Mouse (Mus musculus): ENCODE data around the gene Ppat. TPM values are rescaled to one million over a fixed set of nuclear protein-coding genes. Genes with fewer than 3 reads are reported as not detected.
"Not testable (repeated sequence)": the region's sequence is repeated elsewhere in the genome, so short reads cannot be mapped to it uniquely, and the experiment has no call there.

Ppat gene
- polyA plus RNA-seq, 1 experiment, result 0.49 TPM

- peaks cover 28% of the 10 kb centered on the region for H3K36me3 ChIP-seq (ENCODE audit: control insufficient read depth)
- H3K27me3 ChIP-seq (ENCODE audit: control insufficient read depth), result no peaks in the 10 kb centered on the region
- no peaks in the 10 kb centered on the region for H3K9me3 ChIP-seq (ENCODE audit: control insufficient read depth, low read length)
- peaks cover 24% of the 10 kb centered on the region for H3K4me1 ChIP-seq (ENCODE audit: control insufficient read depth)
- TF ChIP-seq GATA1 (IDR thresholded peaks at IDR 0.05; ENCODE audit: low read length), result no peak
- no peak for TF ChIP-seq TAL1 (IDR thresholded peaks at IDR 0.05; ENCODE audit: low read length)
- no peak overlapping the region for H3K4me3 ChIP-seq (replicated peaks)
Measured at GRCm38 (mm10) chr5:76939717-76940116, 11.7 kb downstream of the Ppat start.

GRCm38 (mm10) chr5:76929180-76929877 is 22.0 kb downstream of the Ppat start:
- Histone ChIP-seq H3K4me3 (replicated peaks) (no peak overlapping the region), H3K27me3 (ENCODE audit: control insufficient read depth) (no peaks in the 10 kb centered on the region), H3K4me1 (ENCODE audit: control insufficient read depth) (peaks cover 16% of the 10 kb centered on the region), H3K36me3 (ENCODE audit: control insufficient read depth) (peaks cover 43% of the 10 kb centered on the region), H3K9me3 (ENCODE audit: control insufficient read depth, low read length) (no peaks in the 10 kb centered on the region)
- TF ChIP-seq GATA1 (IDR thresholded peaks at IDR 0.05; ENCODE audit: low read length) (no peak), TAL1 (IDR thresholded peaks at IDR 0.05; ENCODE audit: low read length) (no peak)

GRCm38 (mm10) chr5:76928124-76928832 is 23.1 kb downstream of the Ppat start:
- Histone ChIP-seq H3K27me3 (ENCODE audit: control insufficient read depth) (no peaks in the 10 kb centered on the region), H3K4me3 (replicated peaks) (no peak overlapping the region), H3K9me3 (ENCODE audit: control insufficient read depth, low read length) (no peaks in the 10 kb centered on the region), H3K36me3 (ENCODE audit: control insufficient read depth) (peaks cover 53% of the 10 kb centered on the region), H3K4me1 (ENCODE audit: control insufficient read depth) (peaks cover 16% of the 10 kb centered on the region)
- TF ChIP-seq GATA1 (IDR thresholded peaks at IDR 0.05; ENCODE audit: low read length), result no peak
- TF ChIP-seq TAL1 (IDR thresholded peaks at IDR 0.05; ENCODE audit: low read length), result no peak

GRCm38 (mm10) chr5:76924296-76924695 is 27.1 kb downstream of the Ppat start:
- H3K4me3 ChIP-seq (replicated peaks), result no peak overlapping the region
- H3K36me3 ChIP-seq (ENCODE audit: control insufficient read depth), result peaks cover 88% of the 10 kb centered on the region
- no peaks in the 10 kb centered on the region for H3K9me3 ChIP-seq (ENCODE audit: control insufficient read depth, low read length)
- TF ChIP-seq GATA1 (IDR thresholded peaks at IDR 0.05; ENCODE audit: low read length), result no peak
- no peak for TF ChIP-seq TAL1 (IDR thresholded peaks at IDR 0.05; ENCODE audit: low read length)
- H3K27me3 ChIP-seq (ENCODE audit: control insufficient read depth), result no peaks in the 10 kb centered on the region
- peaks cover 8% of the 10 kb centered on the region for H3K4me1 ChIP-seq (ENCODE audit: control insufficient read depth)

- peaks cover 92% of the 10 kb centered on the region for H3K36me3 ChIP-seq (ENCODE audit: control insufficient read depth)
Measured at GRCm38 (mm10) chr5:76923428-76923827, 27.9 kb downstream of the Ppat start.

GRCm38 (mm10) chr5:76922833-76923232 is 28.5 kb downstream of the Ppat start:
- no peaks in the 10 kb centered on the region for H3K27me3 ChIP-seq (ENCODE audit: control insufficient read depth)
- 0 out of 2 replicates have a peak, but pooled peaks cover 2% of the 10 kb centered on the region for H3K4me1 ChIP-seq (ENCODE audit: control insufficient read depth)
- no peaks in the 10 kb centered on the region for H3K9me3 ChIP-seq (ENCODE audit: control insufficient read depth, low read length)
- TF ChIP-seq GATA1 (IDR thresholded peaks at IDR 0.05; ENCODE audit: low read length) (no peak), TAL1 (IDR thresholded peaks at IDR 0.05; ENCODE audit: low read length) (no peak)
- no peak overlapping the region for H3K4me3 ChIP-seq (replicated peaks)
- H3K36me3 ChIP-seq (ENCODE audit: control insufficient read depth), result peaks cover 95% of the 10 kb centered on the region

More at GRCm38 (mm10) chr5:76923428-76923827, 27.9 kb downstream of the Ppat start:
- H3K27me3 ChIP-seq (ENCODE audit: control insufficient read depth), result no peaks in the 10 kb centered on the region
- no peak overlapping the region for H3K4me3 ChIP-seq (replicated peaks)
- TF ChIP-seq TAL1 (IDR thresholded peaks at IDR 0.05; ENCODE audit: low read length) (no peak), GATA1 (IDR thresholded peaks at IDR 0.05; ENCODE audit: low read length) (no peak)
- no peaks in the 10 kb centered on the region for H3K9me3 ChIP-seq (ENCODE audit: control insufficient read depth, low read length)
- peaks cover 4% of the 10 kb centered on the region for H3K4me1 ChIP-seq (ENCODE audit: control insufficient read depth)

- peaks cover 64% of the 10 kb centered on the region for H3K36me3 ChIP-seq (ENCODE audit: control insufficient read depth)
Measured at GRCm38 (mm10) chr5:76912522-76912921, 38.9 kb downstream of the Ppat start.

GRCm38 (mm10) chr5:76910807-76911206 is 40.6 kb downstream of the Ppat start:
- Histone ChIP-seq H3K9me3 (ENCODE audit: control insufficient read depth, low read length) (no peaks in the 10 kb centered on the region), H3K36me3 (ENCODE audit: control insufficient read depth) (peaks cover 49% of the 10 kb centered on the region), H3K4me1 (ENCODE audit: control insufficient read depth) (peaks cover 10% of the 10 kb centered on the region), H3K4me3 (replicated peaks) (no peak overlapping the region), H3K27me3 (ENCODE audit: control insufficient read depth) (no peaks in the 10 kb centered on the region)
- no peak for TF ChIP-seq GATA1 (IDR thresholded peaks at IDR 0.05; ENCODE audit: low read length)
- TF ChIP-seq TAL1 (IDR thresholded peaks at IDR 0.05; ENCODE audit: low read length), result no peak

More at GRCm38 (mm10) chr5:76912522-76912921, 38.9 kb downstream of the Ppat start:
- not testable (repeated sequence) for H3K4me1 ChIP-seq (ENCODE audit: control insufficient read depth); H3K9me3 ChIP-seq (ENCODE audit: control insufficient read depth, low read length); H3K27me3 ChIP-seq (ENCODE audit: control insufficient read depth); H3K4me3 ChIP-seq (replicated peaks)

GRCm38 (mm10) chr5:76906155-76906499 is 45.3 kb downstream of the Ppat start:
- H3K36me3 ChIP-seq (ENCODE audit: control insufficient read depth), result peaks cover 19% of the 10 kb centered on the region
- no peaks in the 10 kb centered on the region for H3K27me3 ChIP-seq (ENCODE audit: control insufficient read depth)
- no peaks in the 10 kb centered on the region for H3K9me3 ChIP-seq (ENCODE audit: control insufficient read depth, low read length)
- peak overlapping the region; percentile 78 for H3K4me3 ChIP-seq (replicated peaks)
- peaks cover 24% of the 10 kb centered on the region for H3K4me1 ChIP-seq (ENCODE audit: control insufficient read depth)
- TF ChIP-seq GATA1 (IDR thresholded peaks at IDR 0.05; ENCODE audit: low read length) (no peak), TAL1 (IDR thresholded peaks at IDR 0.05; ENCODE audit: low read length) (no peak)
